Mouse (Mus musculus) gastrocnemius, adult 8-10 months (tissue): ENCODE results near the gene Plxna2. TPM values are rescaled to one million over a fixed set of nuclear protein-coding genes. Genes with fewer than 3 reads are reported as not detected.

Source experiments
- DNase-seq, 2 experiments: peaks; one replicate each; pipeline ENCODE4 v3.0.0; 2022; ENCODE audit warnings: low spot score in 2 of 2
- total RNA-seq, 4 experiments: library from RNA; stranded (reverse); gene quantifications; 2 replicates each; pipeline ENCODE4 v1.2.4; 2022

Gene Plxna2
- total RNA-seq, 4 experiments from 2014 or later, result 4.8 to 8.1 (median 5.2) TPM

DNA sequence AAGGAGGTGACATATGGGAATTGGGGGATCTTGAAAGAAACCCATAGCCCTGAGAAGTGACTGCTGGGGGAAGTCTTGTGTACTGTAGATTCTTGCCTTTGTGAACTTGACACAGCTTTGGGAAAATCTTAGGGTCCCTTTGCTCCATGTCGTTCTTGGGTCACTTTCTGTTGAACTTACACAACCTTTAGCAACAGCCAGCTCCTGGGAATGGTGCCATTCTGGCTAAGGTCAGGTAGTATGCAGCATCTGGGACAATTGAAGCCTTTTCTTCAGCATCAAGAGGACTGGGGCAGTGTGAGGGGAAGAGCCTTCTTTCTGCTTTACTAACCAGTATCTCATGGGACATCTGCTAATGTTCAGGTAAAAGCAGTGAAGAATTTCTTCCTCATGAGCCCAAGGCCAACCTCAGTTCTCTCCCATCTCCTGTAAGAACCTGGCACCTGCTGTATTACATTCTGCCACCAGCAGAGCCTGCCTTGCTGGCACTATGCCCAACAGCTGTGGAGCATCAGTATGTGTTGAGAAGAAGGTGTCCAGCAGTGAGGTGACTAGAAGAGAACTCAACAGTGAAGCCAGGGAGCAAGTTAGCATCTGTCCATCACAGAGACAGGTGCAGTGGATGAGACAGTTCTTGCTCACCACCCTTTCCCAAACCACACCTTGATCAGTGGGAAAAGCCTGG, 86.3 kb downstream of the Plxna2 start:
- DNase-seq, result no peak

- no peak for DNase-seq
Observed at GRCm38 (mm10) chr1:194706566-194706965, 88.5 kb downstream of the Plxna2 start.

DNA sequence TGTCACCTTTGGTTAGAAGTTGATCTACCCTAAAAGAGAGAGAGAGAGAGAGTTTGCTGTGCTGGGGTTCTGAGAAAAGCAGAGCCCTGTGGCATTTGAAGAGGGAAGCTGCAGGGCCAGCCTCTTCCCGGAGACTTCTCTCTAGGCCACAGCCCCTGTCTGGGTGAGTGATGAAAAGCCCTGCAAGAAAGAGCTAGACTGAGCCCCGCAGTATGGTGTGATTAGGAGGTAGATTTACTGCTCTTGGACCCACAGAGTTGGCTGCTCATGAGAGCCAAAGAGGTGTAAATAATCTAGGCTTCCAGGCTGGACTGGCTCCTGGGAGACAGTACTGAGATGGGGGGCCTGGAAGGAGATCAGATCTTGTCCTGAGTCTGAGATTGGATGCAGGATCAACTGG, 94.4 kb downstream of the Plxna2 start:
- DNase-seq, result no peak

DNA sequence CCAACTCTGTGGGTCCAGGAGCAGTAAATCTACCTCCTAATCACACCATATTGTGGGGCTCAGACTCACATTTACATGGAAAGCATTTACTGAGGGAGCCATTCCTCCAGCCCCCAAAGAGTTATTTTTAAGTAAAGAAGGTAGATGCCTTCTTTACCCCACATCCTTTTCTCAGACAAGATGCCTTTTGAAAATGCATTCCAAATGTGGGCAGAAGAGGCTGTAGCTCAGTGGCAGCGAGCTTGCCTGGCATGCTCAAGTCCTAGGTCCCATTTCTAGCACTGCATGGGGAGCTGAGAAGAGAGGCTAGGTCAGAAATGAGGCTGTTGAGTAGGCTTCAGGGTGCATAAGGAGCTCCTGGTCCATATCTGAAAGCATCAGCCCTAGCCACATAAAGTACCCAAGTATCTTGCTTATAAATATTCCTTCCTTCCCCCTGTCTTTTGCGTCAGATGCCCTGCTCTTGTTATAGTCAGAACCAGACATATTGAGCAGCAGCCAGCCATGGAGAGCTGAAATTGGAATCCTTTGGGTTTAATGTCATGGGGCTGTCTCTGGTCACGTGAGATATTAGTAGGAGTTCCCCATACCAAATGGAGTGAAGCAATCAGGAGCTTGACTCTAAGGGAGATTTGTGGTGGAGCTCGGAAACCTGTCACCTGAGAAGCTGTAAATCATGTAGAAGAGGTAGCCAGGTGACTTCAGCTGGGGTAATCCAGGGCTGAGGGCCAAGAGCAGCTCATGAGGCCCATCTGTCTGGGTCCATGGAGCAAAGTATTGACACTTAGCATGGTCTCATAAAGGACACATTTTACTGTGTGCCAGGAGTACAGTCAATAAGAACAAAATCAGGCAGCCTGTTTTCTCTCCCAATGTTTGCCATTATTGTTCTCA, 96.4 kb downstream of the Plxna2 start:
- DNase-seq, result no peak

DNA sequence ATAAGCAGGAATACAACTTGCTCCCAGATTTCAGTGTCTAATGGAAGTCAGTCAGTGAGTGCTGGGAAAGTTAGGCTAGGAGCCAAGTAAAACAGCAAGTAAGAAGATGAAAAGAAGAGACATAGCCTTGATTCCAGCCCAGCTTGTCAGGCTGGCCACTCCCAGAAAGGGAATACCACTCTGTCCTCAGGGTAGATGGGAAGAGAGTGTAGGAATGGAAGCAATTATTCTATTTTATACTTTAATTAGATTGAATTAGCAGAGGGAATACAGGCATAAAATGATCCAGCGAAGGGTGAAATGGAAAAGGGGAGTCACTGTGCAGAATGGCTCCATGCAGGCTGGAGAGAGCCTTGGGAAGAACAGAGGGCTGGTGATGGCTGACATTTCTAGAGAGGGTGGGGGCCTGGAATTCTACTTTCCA, 99.4 kb downstream of the Plxna2 start:
- DNase-seq, result no peak

- DNase-seq, result no peak
Observed at GRCm38 (mm10) chr1:194720406-194720805, 102.4 kb downstream of the Plxna2 start.

GRCm38 (mm10) chr1:194721260-194721659, 103.2 kb downstream of the Plxna2 start:
- DNase-seq, result no peak

DNA sequence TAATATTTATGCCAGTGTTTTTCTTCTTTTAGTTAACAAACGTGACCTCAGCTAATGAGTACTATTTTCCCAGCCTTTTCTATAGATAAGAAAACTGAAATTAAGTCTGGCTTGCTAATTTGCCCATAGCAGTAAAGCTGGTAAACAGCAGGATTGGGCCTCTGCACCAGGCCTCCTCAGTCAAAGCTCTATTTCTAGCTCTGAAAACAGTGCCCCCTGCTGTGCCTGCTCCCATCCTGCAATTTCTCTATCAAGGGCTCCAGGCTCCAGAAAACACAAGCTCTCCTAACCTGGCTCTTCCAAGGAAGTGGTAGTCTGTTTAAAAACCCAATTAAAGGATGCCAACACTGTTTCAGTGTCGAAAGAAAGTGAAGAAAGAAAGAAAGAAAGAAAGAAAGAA, 104.3 kb downstream of the Plxna2 start:
- peak; percentile 50 to 51 for DNase-seq

- DNase-seq, result no peak
Observed at GRCm38 (mm10) chr1:194734836-194735235, 116.8 kb downstream of the Plxna2 start.

DNA sequence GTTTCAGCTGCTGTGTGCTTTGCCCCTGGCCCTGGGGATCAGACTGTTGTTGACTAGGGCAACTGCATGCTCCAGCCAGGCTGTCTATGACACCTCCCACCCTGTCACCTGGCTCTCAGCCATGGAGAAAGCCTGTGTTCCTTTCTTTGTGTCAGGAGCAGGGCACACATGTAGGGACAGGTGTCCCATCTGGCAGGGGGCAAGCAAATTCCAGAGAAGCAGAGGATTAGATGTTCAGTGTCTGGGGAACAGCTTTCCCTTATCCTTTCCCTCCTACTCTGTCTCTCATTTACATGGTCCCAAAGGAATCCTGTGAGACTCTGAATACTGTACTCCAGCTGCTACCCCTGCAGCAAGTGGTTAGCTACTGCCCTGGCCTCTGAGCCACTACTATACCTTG, 121.9 kb downstream of the Plxna2 start:
- DNase-seq, result no peak

- DNase-seq, result no peak
Observed at GRCm38 (mm10) chr1:194742901-194743422, 124.9 kb downstream of the Plxna2 start.

GRCm38 (mm10) chr1:194745177-194745934, 127.3 kb downstream of the Plxna2 start:
- no peak for DNase-seq

DNA sequence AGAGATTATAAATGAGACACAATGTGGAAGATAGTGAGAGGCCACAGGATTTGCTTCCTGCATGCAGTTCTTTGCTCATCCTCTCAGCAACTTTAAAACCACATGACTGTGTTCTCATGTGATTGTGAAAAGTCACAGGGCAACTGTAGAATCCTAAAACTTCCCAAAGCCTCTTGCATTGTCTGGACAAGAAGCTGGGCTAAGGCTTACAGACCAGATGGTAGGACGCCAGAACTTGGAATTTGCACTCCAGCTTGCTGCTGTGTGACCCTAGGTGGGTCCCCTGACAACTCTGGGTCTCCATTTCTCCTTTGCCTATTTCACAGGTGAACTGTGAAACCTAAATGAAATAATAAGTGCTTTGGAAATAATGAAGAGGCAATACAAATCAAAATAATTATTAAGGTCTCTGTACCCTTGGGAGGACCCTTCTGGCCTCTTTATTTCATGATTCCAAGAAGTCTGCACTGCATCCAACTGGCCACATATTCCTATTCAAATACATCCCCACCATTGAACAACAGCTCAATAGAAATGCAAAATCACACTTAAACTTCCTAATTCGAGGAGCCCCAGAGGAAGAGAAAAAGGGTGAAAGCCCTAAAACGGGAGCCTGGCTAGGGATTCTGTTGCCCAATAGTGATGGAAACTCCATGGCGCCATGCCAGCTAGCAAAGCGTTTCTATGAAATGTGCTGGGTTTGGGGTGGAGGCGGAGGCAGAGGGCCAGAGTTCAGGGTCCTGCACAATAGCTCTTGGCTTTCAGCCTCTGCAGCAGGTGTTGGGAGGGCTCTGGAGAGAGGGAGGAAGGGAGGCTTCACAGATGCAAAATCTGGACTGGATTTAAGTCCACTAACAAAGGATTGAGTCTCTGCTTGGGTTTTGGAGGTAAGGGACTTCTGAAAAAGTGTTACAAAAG, 128.6 kb downstream of the Plxna2 start:
- DNase-seq, result peak; percentile 61 to 83

DNA sequence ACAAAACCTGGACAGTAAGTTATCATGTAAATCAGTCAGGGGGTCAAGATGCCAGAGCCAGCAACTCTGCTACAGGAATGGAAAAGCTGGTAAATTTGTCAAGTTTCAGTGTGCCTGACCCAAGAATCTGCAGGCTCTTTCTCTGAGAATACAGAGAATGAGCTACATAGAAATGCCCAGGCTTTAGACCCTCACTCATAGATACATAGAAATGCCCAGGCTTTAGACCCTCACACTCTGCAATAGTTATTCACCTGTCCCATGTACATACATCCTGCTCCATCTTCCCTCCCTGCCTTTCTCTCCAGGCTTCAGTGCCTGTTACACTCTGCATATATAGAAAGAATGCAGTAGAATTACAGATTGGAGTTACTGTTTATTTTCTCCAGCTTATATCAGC, 129.2 kb downstream of the Plxna2 start:
- no peak for DNase-seq

GRCm38 (mm10) chr1:194753168-194753567, 135.2 kb downstream of the Plxna2 start:
- DNase-seq, result peak; percentile 18 to 21

DNA sequence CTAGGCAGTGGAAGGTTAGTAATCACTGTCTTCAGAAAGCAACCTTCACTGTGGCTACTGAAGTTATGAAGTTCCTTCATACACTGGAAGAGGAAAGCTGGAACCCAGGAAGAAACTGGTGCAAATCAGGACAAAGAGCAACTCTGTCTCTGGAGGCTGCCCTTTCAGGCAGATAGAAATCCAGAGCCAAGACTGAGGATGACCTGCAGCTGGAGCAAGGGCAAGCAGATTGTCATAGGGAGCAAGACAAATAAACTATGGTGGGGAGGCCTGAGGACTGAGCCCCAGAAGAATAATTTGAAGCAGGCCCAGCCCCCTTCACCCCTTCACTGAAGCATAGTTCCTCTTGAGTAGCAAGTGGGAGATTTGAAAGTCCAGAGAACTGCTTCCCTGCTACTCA, 138.0 kb downstream of the Plxna2 start:
- no peak for DNase-seq

- DNase-seq, result no peak
Observed at GRCm38 (mm10) chr1:194756409-194756808, 138.4 kb downstream of the Plxna2 start.

DNA sequence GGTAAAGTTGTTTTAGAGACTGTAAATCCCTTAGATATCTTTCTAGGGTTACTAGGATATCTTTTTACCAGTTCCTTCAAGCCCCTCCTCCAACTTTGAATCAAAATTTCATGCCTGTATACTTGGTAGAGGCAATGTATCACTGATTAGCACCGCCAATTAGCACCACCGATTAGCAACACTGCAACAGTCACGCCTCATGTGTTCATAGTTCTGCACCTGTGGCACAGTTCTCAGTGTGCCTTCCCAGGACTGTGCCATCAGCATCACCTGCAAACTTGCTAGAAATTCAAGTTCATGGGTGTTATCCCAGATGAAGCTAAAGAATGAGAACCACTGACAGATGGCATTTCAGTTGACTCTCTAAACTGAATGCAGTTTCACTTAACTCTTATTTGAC, 138.8 kb downstream of the Plxna2 start:
- DNase-seq, result no peak

DNA sequence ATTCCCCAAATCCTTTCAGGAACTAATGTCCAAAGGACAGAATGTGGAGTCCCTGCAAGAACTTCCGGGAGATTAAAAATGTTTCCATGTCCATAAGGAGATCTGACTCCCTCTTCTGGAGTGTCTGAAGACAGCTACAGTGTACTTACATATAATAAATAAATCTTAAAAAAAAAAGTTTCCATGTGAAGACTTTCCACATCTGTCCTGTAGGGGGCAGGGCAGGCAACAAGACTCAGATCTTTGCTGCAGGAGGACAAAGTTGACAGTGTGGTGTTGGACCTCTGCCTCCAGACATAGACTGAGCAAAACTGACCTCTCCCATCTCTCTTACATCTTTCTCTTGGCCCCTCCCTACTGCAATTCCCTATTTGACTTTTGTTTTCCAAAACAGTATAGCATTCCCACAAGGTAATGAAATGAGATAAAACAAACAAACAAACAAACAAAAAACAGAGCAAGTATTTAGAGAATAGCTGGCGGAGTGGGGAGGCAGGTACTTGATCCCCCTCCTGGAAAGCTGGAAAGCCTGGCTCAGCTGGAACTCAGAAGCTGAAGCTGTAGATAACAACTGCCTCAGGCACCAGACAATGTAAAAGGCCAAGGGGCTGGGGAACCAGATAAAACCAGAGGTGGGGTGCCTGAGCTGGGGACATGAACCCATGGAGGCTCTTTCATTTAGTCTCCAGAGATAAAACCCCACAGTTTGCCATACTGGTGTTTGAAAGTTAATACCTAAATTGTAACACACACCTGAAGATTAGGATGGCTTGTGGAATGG, 143.6 kb downstream of the Plxna2 start:
- DNase-seq, result no peak

DNA sequence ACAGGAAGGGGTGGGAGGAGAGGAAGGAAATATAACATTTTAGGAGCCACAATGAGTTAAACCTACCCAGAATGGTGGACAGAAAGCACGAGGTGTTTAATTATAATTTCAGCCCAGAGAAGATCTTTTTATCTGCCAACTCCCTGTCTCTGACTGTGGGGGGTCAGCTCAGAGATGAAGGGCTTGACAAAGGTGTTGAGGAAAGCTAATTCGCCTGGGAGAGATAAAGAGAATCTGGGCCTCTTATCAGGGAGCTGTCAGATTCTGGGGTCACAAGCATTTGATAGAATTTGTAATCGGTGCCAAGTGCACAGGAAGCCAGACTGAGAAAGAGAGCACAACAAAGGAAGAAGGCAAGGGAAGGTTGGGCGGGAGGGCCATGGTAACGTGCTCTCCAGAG, 144.9 kb downstream of the Plxna2 start:
- DNase-seq, result no peak
